Mouse (Mus musculus) liver, adult (tissue): ENCODE data around the gene Sdsl.

Source experiments
- GATA4 ChIP-seq: IDR thresholded peaks from 2 replicates; pipeline ENCODE4 v1.6.1; 2014; ENCODE audit warnings: mild to moderate bottlenecking, low read length; ENCODE audit not compliant: insufficient replicate concordance

Sdsl gene

DNA sequence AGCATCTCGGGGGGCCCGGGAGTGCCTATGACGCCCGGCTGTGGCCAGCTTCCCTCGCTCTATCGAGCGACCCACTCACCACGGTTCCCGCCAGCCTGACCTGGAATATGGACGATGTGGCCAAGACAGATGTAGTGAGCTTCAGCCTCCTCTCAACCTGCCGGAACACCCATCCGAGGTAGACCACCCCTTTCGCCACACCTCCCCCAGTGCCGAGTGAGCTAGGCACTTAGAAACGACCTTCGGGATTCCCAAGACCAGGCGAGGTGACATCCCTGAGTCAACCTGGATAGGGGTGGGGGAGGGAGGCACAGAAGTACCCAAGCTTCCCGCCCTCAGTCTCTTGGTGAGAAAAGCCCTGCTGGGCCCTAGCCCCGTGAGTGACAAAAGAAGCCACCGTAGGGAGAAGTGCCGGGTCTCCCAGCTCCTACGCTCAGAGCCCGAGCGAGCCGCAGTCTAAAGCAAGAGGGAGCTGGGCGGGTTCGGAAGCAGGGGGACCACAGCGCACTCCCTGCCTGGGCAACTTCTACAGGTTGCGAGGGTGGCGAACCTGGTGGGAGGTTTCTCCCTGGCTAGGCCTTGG lies 41.5 kb downstream of the Sdsl start:
- no peak for TF ChIP-seq GATA4

DNA sequence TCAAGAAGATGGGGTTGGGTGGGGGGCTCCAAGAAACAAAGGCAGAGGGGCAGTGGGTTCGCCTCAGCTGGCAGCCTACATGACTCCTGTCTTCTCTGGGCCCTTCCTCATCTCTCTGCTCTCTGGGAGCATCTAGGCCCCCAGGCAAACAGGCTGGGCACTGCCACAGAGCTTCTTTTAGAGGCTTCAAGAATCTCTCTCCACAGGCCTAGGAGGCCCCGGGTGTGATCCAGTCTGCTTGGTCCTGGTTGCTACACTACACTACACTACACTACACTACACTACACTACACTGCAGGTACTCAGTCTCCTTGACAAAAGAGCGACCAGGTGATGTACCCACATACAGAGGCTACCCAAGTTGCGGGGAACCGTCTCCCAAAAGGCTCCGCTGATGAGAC lies 42.9 kb downstream of the Sdsl start:
- no peak for TF ChIP-seq GATA4

DNA sequence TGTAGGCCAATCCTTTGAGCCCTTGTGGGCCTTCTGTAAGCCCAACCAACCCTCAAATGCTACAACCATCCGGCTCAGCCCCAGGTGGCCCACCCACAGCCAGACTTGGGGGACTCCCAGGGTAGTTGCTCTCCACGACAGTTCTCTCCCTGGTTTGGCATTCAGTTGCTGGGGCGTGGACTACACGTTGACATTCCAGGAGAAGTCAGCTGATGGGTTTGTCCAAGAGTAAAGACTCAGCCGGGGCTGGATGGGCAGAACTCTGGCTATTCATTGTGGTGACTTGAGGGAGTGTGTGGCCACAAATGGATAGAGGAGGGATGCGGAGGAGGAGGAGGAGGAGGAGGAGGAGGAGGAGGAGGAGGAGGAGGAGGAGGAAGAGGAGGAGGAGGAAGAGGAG lies 43.6 kb downstream of the Sdsl start:
- TF ChIP-seq GATA4: no peak

DNA sequence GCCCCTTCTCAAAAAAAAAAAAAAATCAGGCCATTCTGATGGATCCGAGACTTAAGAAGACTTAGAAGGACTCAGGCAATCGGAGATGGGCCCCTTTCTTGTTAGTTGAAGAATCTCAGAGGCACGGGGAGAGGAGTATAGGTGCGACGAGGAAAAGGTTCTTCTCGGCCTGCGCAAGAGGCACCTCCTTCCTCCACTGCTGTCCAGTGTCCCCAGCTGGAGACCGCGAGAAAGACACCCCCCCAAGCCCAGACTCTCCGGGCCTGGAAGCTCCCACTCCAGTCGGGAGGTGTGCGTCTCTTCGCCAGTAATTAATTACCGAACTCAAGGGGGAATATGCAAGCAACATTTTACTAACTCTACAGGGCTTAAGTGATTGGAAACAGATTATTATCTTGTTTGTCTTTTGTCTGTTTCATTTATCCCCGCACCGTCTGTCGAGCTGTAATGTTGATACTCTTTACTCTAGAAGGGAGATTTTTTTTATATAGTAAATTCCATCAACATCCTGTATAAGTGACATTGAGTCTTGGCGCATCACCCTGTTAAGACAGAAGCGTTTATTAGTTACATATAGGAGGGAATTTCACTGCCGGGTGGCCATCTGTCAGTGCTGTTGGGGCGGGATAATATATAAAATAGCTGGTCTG lies 44.3 kb downstream of the Sdsl start:
- TF ChIP-seq GATA4: no peak

DNA sequence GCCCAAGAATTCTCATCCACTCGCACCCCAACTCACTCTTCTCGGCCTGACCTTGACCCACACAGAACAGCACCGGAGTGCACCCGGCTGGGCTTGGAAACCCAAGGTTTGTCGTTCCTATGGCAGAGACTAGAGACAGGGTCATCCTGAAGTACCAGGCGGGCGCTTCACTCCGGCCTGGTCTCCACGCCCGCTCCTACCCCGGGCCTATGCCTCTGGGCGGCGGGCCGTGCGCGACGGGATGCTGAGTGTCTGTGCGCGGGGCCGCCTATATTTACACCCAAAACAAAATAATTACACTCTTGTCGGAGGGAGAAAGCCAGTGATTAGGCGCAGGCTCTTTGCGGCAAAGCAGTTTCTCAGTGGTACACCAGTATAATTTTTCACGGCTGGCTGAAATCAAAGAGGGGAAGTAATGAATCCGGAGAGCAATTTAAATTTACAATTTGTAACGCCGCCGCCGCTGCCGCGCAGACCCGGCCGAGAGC lies 45.1 kb downstream of the Sdsl start:
- TF ChIP-seq GATA4: no peak

DNA sequence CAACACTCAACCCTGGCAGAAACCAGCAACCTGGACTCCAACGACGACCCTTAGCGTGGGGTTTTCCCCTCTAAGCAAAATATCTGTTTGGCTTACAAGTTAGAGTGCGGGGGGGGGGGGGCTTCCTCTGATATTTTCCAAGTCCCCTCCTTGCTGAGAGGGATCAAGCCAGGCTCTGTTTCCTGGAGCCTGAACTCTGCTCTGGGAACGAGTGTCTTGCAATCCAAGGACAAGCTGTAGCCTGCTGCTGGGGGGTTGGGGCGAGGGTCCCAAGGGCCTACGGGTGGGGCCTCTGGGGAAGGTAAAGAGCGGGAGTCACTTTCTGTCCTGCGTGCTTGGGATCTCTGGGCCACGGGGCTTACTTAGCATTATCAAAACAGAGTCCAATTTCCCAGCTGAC lies 46.0 kb downstream of the Sdsl start:
- no peak for TF ChIP-seq GATA4

DNA sequence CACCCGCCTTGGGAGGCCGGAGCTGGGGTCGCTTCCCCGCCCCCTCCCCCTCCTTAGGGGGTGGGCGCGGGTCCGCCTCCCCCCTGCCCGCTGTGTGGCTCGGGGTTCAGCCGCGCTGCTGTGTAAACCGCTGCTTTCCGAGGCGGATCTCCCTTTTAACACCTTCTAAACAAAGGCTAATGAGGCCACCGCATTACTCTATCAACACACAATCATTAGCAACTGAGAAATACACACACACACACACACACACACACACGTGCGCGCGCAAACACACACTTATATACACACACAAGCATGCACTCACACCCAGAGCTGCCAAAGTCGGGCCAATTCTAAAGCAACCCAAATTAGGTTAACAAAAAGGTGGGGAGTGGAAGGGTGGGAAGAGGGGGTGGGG lies 46.9 kb downstream of the Sdsl start:
- no peak for TF ChIP-seq GATA4

DNA sequence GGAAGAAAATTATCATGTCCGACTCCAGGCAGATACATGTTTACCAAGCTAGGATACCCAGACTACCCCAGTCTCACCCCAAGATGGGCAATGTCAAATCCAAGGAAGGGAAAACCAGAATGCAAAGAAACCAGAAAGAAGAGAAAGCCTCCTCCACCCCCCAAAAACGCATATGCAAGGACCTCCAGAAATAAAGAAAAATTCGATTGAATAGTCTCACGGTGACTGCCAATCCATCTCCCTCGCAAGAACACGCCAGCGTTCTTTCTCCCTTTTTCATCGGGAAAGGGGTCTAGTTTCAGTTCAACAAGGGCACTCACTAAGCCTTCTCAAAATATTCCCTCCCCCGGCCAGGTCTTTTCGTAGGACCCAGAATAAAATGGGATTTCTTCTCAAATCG lies 48.0 kb downstream of the Sdsl start:
- TF ChIP-seq GATA4: no peak

DNA sequence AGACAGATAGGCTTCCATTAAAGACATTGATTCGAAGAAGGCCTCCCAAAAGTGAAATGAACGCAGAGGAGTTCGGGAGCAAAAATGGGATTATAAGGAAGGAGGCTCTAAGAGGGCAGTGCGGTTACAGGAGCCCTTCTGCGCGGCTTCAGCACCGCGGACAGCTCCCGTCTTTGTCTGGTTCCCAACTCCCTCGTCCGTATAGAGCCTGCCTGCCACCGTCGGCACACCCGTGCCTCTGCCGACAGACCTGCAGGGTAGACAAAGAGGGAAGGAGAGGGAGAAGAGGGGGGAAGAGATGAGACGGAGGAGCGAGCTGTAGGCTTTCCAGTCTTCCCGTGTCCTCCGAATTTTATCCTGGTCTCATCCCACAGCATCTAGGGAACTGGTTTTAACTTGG lies 48.6 kb downstream of the Sdsl start:
- TF ChIP-seq GATA4: no peak

DNA sequence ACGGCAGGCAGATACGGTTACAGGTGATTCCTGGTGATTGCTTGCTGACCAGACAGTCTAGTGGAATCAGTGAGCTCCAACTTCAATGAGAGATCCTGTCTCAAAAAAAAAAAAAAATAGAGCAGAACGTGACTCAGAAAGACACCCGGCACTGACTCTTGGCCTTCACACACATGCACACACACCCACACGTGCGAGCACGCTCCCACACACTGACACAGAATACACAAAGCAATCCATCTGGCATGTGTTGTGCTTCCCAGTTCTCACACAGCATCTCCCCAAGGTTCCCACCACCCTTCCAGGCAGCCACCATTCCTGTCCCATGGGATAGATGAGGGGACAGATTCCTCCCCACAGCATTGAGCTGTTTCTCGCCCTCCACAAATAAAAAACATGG lies 52.5 kb downstream of the Sdsl start:
- no peak for TF ChIP-seq GATA4

DNA sequence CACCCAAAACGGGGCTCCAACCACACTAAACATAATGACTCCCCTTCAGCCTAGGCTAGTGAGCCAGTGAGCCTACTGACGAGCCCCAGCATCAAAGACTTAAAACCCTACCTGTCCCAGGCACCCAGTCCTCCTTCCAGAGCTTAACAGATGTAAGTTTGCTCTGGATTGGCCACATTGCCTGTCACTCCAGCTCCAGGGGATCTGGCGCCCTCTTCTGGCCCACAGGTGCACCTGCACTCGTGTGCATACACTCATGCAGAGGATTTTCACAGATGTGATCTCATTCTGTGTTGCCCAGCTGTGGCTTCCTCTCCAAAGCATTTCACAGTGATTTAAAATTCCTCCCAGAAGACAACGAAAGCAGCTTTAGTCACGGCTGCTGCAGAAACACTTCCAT lies 59.2 kb downstream of the Sdsl start:
- TF ChIP-seq GATA4: no peak

DNA sequence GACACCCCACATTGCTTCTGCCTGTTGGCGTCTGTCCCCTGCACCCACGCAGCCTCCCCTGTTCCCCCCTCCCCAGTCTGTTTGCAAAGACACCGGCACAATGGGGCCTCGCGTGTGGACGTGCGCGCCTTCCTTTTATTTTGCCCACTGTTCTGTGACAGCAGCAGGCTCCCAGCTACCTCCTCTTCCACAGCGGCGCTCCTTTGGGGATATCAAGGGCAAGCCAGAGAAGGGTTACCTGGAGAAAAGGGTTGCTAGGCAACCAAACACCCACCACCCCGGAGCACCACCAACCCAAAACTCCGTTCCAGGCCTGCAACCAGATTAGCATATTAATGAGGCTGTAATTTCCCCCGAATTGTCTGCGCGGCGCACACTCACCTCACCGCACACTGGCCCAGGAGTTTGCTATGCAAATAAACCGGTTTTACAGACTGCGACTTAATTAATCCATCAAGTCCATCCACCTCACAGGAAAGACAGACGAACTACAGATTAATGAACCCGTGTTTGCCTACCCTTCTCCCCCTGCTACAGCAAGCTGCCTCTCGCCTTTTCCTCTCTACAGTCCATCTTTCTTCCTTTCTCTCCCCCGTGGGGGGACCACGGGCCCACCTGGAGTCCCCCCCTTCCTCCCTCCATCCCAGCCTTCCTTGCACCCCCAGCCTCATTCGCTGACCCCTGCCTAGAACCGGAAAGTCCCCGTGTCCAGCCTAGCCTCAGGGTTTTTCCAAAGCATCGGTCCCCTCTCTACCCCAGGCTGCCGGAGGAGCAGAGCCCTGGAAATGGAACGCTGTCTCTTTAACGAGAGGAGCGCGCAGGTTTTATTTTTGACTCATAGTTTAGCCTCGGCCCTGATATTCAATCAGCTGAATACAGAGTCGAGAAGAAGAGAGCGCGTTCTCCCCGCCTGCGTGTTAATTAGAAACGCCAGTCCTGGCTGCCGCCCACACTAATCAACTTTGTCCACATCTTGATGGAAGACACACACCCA lies 62.9 kb downstream of the Sdsl start:
- TF ChIP-seq GATA4: no peak

DNA sequence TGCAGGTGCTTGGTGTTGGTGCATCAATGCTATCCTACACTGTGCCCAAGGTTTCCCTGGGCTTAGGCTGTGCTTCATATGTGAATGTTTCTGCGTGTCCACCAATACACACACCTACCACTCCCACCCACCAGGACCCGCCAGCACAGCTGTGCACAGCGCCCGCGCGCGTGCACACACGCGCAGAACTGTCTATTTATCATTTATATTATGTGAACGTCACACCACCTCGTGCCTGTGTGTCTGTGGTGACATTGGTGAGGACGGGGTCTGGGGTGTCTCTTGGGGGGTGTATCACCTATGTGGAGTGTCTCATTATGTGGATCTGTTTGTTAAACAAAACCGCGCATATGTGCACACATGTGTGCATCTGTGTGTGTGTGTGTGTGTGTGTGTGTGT lies 63.7 kb downstream of the Sdsl start:
- TF ChIP-seq GATA4: no peak
